Mouse (Mus musculus) erythroid progenitor cell, adult 5-6 weeks (primary cell): Measurements from ENCODE around the gene Klf12. TPM values are rescaled to one million over a fixed set of nuclear protein-coding genes. Genes with fewer than 3 reads are reported as not detected.

Experiments used
- ATAC-seq: replicated peaks from 2 replicates; pipeline ENCODE4 v1.8.0; 2016; ENCODE audit warnings: moderate number of reproducible peaks, mild to moderate bottlenecking, moderate TSS enrichment, inconsistent platforms; ENCODE audit not compliant: poor library complexity, low FRiP score, severe bottlenecking
- total RNA-seq, 2 experiments: library from RNA; stranded (forward) in 1 of 2; stranded (reverse) in 1 of 2; fragments of 150-400 nt in 1 of 2; fragments of 186-747, 209-891 nt in 1 of 2; gene quantifications; 2 replicates each; pipeline versions ENCODE4 v1.2.3 to v1.2.4; 2015 to 2017; ENCODE audit warnings: low replicate concordance in 2 of 2

Klf12 gene
- total RNA-seq (2015; ENCODE audit: low replicate concordance) (not detected in 2 replicates), total RNA-seq (2017; ENCODE audit: low replicate concordance) (3.3 TPM in 1 of 2 replicates, not detected in the other)

DNA sequence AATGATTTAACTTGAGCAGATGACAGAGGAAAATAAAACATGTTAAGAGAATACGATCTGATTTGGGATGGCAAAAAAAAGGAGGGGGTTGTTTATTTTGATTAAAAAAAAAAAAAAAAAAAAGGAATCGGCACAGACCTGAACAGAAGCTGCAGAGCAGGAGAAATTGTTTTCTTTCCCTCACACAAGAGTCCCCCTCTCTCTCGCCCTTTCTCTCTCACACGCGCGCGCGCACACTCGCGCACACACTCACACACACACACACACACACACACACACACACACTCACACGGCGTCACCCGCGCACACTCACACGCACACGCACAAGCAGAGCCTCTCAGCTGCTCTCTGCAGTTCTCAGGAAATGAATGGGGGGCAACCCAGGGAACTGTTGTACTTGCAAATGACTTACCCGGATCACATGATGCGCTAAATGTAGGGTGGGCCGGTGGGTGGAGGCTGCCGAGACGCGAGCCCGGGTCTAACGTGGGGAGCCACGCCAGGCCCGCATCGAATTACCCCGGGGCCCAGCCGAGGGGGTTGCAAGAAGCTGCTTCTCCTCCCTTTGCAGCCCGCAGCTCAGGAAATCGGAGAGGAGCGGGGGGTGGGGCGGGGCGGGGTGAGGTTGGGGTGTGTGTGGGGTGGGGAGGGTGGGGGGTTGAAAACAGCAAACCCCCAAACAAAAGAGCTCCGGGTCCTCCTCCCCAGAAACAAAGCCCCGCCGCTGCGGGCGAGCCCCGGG lies at the start of gene Klf12:
TSS of gene Klf12 (minus strand) at position 561 of the 742 bp plus-strand sequence.
- no peak for ATAC-seq

DNA sequence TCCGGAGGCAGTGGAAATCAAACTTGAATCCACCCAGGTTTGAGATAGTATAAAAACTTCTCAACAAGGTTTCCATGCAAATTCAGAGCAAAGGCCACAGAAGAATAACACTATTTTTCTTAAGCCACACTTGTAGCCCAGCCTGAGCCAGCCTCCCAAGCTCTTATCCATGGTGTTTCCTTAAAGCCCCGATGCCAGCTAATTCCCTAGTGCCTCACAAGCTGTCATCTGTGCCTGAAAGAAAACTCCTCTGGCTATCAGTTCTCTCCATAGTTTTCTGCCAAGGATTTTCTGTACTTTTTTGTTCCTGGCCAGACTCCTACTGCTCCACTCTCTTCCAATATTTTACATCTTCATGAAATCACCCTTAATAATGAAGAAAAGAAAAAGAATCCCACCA lies 48.9 kb upstream of the Klf12 start:
- ATAC-seq = no peak

GRCm38 (mm10) chr14:100328602-100329276 lies 44.3 kb upstream of the Klf12 start:
- no peak for ATAC-seq

GRCm38 (mm10) chr14:100324303-100324702 lies 39.8 kb upstream of the Klf12 start:
- no peak for ATAC-seq

DNA sequence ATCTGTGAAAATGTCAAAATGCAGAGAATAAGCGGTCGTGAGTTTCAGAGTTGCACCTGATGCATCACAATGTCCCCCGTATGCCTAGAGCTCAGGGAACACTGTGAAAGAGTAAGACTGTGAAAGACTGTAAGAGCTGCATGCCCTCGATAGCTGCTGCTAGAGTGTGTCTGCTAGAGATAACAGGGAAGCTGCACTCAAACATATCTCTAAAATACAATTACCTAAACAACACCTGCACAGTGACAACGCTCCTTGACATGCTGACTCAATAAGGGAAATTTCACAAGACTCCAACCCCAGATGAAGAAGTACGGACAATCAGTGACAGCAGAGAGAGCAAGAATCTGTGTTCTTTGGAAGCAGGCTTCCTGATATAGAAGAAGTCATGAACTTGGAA lies 37.5 kb upstream of the Klf12 start:
- ATAC-seq = no peak

- ATAC-seq = no peak
Observed at GRCm38 (mm10) chr14:100316780-100317179, 32.3 kb upstream of the Klf12 start.

GRCm38 (mm10) chr14:100314099-100314498 lies 29.6 kb upstream of the Klf12 start:
- no peak for ATAC-seq

DNA sequence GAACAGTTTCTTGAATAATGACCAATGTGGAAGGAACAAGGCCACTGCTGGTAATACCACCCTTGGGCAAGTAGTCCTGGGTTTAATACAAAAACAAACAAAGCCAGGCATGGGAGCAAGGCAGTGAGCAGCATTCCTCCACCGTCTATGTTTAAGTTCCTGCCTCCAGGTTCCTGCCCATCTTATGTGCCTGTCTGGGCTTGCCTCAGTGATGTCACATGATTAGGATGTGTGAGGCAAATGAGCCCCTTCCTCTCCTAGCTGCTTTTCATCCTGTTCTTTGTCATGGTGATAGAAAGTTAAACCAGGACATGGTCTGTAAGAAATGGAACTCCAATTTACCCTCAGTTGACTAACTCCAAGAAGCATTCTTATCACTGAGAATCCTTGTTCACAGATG lies 16.4 kb upstream of the Klf12 start:
- ATAC-seq = no peak

GRCm38 (mm10) chr14:100298892-100299291 lies 14.4 kb upstream of the Klf12 start:
- no peak for ATAC-seq

DNA sequence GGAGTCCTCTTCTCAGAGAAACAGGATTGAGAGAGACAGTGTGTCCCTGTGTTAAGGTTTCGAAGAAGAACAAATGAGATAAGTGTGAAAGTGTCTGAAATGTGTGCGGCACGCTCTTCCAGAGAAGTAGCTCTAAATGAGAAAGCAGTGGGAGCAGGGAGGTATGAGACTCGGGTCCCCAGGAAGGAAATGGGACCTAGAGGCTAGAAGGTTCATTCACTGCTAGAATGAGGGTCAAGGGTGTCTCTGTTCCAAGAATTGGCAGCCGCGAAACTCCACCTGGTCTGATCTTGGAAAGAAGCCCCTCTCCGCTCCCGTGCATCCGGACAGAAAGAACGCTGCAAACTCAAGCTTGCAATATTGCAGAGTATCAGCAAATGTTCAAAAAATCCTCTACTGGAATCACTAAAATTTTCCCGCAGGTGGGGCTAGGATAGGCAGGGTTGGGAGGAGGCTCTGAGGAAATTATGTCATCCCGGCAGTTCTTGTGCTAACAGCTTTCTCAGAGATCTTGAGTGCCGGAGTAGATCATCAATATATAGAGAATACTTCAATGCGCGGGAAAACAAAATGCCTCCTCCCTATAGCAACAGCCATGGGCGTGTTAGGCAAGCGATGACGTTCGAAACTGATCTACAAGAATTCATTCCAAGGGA lies 2.2 kb upstream of the Klf12 start:
- ATAC-seq = no peak

DNA sequence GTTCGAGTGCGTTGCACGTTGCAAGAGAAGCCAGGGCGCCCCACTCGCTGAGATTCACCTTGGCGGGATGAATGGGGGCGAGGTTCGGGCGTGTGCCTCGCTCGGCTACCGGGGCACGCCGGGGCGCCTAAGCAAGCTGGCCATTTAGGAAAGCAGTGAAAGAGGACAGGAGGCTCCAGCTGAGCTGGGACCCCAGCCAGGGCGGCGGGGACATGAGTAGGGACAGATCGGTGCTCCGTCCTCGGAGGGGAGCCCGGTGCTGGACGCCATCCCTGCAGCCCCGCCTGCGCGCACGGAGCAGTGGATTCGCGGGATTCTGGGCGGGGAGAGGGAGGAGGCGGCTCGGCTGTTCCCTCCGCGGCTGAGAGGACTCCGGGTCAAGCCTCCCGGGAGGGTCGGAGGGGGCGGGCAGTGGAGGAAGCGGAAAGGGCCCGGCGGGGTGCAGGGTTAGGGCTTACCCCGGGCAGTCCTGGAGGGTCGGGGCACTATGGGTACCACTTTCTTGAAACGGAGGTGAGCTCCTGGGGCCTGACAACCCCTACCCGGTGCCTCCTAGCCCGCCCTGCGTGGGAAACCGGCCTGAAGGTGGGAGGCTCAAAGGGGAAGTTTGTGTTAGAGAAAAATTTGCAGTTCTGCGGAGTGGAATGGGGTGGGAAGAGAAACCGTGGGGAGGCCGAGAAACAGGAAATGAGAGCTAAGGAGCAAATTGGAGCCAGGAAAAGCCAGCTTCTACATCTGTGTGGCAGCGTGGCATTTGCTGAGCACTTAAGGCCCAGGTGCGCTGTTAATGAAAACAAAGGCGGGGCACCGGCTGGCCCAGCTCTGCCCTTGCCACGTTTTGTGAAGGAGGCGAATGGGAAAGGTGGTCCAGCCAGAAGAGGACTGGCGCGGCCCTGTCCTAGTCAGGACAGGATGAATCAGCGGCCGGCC lies 1.4 kb upstream of the Klf12 start:
- ATAC-seq = no peak

DNA sequence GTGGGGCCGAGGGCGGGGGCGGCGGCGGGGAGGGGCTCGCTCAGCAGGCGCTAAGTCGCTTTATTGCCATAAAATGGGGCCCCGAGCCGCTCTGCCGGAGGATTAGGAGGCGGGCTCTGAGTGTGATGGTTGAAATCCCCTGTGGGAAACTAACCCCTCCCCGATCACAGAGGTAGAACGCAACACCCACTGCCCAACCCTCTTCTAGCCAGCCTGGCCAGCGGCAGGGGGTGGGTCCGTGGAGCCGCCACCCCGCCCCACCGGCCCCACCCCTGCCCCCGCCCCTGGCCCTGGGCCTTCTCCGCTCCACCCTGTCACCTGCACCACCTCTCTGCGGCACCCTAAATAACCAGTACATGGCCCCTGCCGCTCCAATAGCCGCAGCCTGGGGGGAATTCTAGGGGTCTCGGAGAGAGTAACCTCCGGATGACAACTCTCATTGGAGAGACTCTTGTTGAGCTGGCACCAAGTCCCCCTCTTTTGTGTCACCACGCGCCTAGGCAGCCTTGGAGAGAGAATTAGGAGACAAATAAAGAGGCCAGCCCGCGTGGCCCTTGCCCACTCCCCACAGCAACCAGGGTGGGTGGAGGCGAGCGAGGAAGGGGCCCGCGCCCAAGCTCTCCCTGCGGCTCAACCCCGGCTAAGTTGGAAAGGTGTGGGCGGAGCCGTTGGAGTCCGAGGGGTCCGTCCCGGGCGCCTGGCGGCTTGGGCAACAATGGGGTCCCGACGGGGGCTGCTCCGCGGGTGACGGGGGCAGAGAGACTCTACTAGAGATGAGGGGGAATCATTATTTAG lies 579 bp upstream of the Klf12 start:
- ATAC-seq = no peak

DNA sequence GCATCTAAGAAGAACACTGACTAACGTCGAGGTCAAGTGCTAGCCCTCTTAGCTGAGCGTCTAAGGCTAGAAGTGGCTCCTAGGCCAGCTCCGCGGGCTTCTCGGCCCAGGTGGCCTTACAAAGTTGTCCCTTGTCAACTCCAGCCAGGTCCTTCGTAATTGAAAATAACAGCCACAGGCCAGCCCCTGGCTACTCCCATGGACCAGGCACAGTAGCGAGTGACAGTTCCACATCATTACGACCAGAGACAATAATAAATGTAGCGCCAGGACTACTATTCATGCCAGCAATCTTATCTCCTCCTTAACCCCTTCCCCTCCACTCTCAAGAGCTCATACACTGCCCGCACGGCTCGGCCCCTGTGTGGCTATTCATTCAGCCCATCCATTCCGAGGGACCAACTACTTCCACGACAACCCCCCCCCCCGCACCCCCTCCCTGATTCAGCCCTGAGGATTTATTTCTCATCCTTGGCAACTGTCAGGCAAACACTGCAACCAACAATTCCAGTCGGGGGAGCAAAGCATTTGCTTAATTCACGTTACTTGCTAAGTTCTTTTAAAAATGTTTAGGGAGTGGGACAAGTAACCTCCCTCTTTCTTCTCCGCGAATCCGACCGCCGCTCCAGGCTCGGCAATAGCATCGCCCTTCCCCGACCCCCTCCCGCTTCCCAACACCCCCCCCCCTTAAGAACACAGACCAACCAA lies 914 bp downstream of the Klf12 start:
- no peak for ATAC-seq

DNA sequence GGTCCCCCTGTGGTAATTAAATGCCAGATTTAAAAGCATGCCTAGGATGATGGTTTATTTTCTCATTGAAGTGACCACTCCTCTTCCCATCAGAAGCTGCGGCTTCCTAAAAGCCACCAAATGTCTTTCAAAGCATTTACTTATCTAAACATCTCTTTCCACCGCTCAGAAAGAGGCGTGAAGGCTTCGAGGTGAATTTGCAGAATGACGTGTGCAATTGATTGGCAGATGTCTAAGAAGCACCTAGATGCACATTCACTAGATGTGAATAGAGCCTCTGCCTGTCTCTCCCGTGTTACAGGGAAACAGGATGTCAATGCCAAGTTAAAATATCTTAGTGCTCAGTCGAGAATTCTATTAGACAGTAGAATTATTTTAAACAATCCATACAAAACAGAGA lies 1.8 kb downstream of the Klf12 start:
- ATAC-seq = no peak

- no peak for ATAC-seq
Observed at GRCm38 (mm10) chr14:100281734-100282133, 2.7 kb downstream of the Klf12 start.

DNA sequence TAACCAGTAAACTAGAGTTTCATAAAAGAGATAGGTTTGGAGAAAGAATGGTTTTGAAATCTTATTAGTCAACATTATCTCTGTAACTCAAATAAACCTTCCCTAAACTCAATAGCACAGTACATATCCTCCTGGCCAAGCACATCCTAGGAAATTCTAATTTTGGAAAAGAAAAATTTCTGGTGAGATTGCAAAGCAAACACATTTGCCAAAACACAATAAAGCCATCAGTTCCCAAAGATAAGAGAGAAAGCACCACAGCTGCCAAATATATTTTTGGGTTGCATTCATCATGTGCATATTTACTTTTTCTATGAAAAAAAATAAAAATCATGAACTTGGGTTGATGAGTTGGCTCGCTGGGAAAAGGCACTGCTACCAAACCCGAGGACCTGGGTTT lies 10.3 kb downstream of the Klf12 start:
- no peak for ATAC-seq

- ATAC-seq = no peak
Observed at GRCm38 (mm10) chr14:100260531-100260930, 23.9 kb downstream of the Klf12 start.

GRCm38 (mm10) chr14:100243046-100243445 lies 41.4 kb downstream of the Klf12 start:
- ATAC-seq = no peak
